Mouse (Mus musculus) induced T-regulatory cell, adult 2 months (primary cell): ENCODE measurements at regions not wholly inside any gene's neighbourhood (a gene's known extent, or its start where the extent isn't known, plus 50 kb on each side); places are given as distances from the start of the nearest gene placed in this dataset.

Experiments used
- DNase-seq: peaks from one replicate; pipeline ENCODE4 v3.0.0-alpha.2; 2012; ENCODE audit warnings: low read depth

DNA sequence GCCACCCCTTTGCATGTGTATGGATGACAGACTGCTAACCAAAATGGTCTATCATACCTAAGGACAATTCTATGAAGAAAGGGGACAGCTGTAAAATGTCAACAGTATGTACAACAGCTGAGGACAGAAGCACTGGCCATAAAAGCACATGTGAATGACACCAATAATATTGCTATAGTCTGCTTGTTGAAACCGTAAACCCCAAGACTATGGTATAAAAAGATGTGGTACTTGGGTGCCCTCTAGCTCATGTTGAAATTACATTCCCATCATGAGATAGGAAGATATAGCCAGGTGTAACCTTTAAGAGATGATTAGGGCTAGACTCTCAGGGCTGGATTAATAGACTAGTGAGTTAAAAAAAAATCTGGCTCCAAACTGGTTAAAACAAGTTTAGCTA, 361.6 kb upstream of the Sptlc3 start:
- DNase-seq, result no peak

DNA sequence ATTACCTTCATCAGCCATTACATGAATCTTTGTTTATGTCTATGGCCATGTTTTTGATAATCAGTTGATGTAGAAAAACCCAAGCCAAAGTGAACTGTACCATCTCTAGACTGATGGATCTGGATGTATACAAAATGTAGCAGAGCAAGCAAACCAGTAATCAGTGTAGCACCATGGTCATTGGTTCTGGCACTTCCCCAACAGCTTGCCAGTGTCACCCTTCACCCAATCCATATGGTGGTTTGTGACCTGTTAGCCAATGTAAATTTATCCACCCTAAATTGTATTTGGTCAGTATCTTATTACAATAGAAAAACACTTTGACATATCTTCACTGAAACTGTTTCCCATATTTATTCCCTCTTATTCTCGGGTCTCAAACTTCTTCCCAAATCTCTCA, 346.7 kb upstream of the Sptlc3 start:
- no peak for DNase-seq

DNA sequence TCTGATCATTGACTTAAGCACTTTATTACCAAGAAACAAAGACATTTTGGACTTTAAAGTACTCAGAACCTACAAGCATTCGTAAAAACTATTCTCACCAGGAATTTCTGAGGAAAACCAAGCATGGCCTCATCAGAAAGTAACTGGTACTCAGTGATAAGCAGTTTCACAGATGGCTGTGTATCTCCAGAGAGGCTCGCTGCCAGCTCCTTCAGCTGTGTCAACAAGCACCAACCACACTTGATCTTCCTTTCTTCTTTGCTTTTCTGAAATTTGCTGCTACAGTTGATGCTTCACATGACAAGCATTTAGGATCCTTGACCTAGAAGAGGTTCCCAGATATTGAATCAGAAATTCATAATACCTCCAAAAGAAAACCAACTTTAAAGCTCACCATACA, 314.1 kb upstream of the Sptlc3 start:
- DNase-seq, result no peak

DNA sequence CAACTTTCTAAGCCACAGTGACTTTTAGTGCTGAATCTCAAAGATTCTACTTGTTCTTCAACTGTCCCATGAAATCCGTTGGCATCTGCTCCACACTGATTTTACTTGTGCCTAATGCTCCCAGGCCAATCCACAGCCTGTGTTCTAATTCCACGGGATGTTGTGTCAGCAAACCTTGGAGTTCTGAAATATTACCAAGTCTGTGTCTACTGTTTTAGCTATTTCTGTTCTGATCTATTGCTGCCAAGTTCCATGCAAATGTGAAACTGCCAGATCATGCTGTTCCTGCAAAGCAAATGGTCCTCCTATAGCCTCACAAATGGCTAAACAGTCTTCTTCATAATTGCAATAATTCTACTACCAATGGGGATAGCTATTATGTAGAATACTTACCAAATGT, 295.4 kb upstream of the Sptlc3 start:
- DNase-seq, result no peak

DNA sequence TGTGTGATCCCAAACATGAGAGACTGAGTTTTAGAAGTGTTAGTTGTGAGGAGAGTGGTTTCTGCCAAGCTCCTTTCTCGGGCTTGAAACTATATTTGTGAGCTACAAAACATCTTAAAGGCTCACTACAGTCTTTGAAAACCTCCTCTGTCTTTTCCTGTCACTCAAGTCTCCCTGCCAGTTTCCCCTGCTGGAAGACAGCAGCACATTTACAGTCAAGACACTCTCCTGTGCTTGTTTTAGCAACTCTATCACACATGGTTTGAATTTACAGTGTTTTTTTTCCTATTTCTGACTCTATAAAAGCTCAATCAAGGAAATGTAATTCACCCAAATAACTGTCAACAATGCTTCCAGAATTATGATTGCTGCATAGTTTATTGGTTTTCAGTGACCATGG, 286.1 kb upstream of the Sptlc3 start:
- no peak for DNase-seq

GRCm38 (mm10) chr2:139220757-139221400, 272.8 kb upstream of the Sptlc3 start:
- no peak for DNase-seq

- no peak for DNase-seq
Observed at GRCm38 (mm10) chr2:139230453-139230852, 263.3 kb upstream of the Sptlc3 start.

DNA sequence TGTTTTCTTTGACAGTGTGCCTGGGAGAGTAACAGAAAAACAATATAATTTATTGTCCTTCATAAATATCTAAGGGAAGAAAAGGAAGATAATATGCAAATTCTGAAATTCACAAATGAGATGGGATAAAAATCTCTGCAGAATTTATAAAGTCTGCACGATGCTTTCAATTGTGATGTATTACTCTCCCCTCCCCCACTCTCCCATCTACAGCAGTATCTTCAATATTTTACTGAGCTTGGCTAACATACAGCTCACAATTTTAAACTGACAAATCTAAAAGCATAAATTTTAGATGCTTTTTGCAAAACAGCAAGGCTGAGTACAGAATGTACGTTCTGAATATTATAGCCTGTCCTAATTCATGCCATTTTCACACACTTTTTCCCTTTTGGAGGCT, 243.6 kb upstream of the Sptlc3 start:
- no peak for DNase-seq

DNA sequence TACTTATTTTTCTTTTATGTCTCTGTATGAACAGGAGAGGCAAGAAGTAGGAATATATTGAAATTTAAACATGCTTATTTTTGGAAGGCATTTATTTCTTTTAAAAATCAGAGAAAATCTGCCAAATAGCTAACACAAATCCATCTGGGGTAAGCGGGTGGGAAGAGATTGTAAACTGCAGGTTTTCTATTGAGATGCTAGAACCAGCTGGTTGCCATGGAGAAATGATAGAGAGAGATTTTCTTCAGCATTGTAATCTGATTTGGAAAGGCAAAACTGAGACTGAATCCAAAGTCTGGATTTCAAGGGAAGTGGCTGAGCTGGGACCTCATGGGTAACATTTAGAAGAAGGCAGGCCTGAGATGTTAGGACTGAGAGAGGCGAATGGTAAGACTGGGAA, 226.6 kb upstream of the Sptlc3 start:
- no peak for DNase-seq

GRCm38 (mm10) chr2:139276581-139276980, 217.1 kb upstream of the Sptlc3 start:
- no peak for DNase-seq

DNA sequence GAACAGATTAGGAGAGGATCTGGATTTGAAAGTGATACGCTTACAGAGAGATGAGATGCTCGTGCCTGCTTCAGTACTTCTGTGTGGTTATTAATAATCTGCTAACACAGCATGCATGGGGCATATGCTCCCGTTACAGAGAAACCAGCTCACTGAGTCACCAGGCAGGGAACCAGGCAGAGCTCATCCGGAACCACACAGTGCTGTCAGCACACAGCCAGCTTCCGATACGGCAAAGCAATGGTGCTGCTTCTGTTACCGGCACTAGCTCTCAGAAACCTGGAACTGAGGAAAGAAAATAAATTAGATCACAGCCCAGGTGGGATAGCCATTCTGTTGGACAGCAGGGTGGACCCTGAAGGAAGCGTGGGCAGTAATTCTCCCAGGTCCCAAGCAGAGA, 216.1 kb upstream of the Sptlc3 start:
- no peak for DNase-seq

DNA sequence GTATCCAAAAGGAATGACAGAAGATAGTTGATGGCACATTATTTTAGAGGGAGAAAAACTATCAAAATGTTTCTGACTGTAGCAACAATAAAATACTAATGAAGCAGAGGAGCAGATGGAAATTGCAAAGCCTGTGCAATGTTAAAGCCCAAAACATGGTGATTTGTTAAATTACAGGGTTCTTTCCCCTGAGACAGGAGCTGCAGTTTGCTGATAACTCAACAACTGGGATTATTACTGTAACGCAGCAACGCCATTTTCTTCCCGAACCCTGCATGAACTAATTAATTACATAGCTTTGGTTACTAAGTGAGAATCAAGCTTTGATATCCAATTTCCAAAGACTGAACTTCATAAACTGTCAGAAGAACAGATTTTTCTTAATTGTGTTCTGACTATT, 212.7 kb upstream of the Sptlc3 start:
- DNase-seq, result no peak

GRCm38 (mm10) chr2:139284315-139284714, 209.4 kb upstream of the Sptlc3 start:
- no peak for DNase-seq

- DNase-seq, result no peak
Observed at GRCm38 (mm10) chr2:139286446-139286845, 207.3 kb upstream of the Sptlc3 start.

- no peak for DNase-seq
Observed at GRCm38 (mm10) chr2:139298541-139299152, 195.1 kb upstream of the Sptlc3 start.

- DNase-seq, result no peak
Observed at GRCm38 (mm10) chr2:139311401-139311812, 182.3 kb upstream of the Sptlc3 start.

GRCm38 (mm10) chr2:139312053-139312452, 181.7 kb upstream of the Sptlc3 start:
- no peak for DNase-seq

- no peak for DNase-seq
Observed at GRCm38 (mm10) chr2:139322509-139322908, 171.2 kb upstream of the Sptlc3 start.

- DNase-seq, result no peak
Observed at GRCm38 (mm10) chr2:139325501-139325900, 168.2 kb upstream of the Sptlc3 start.

DNA sequence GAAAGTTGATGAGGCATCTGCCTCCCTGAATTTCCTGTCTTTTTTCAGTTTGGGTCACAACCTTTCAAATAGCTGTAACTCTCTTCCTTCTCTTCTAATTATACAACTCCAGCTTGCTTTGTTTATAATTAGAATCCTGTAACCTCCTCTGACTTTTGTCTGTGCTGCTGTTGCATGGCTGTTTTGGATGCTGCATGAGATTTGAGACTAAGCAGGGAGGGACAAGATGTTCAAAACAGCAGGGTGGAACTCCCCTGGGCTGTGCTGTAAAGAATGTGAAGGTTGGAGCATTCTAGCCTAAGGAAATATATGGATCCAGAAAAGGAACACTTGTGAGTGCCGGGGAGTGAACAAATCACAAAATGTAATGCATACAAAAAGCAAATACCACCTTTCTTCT, 159.0 kb upstream of the Sptlc3 start:
- no peak for DNase-seq

DNA sequence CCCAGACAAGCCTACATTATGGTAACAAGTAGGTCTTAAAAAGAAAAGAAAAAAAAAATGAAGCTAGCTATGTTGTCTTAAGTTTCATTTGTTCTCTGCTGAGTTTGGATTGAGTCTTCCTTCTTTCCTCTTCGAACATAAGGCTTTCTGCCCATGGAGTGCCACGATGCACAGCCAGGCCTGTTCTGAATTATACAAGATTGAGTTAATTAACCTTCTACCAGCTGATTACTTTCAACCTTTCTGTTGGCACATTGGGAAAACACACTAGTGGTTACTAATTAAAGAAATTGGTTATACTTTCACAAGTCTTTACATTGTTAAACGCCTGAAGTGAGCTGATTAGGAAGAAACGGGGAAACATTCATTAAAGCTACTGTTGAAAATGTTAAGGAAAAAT, 155.5 kb upstream of the Sptlc3 start:
- no peak for DNase-seq

DNA sequence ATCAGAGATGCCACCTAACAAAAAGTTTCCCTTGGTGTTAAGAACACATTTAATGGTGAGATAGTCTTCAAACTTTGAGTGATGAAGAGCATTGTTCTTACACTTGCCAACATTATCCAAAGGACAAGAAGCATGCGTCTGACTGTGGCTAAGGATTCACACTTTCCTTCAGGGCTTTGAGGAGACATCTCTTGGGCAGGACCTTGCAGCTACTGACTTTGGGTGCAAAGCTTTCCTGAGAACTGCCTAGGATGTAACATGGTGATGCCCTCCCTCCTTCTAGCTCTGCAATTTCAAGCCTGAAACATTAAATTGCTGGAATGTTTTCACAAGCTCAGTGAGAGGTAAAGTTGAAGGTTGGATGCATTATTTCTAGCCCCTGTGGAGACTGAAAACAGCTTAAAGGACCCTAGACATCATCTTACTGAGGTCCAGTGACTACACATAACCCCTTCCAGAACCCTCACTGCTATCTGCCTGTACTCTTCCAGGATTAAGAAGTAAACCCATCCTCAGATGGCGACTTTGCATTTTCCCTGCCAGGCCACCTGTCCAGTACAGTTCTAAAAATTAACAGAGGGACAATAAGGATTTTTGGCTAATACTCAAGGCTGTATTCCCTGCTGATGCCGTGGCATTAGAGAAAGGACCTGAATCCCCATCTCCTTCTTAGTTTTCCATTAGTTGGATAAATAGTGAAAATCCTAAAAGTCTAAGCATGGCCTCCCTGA, 137.3 kb upstream of the Sptlc3 start:
- DNase-seq, result no peak

- no peak for DNase-seq
Observed at GRCm38 (mm10) chr2:139362245-139362847, 131.4 kb upstream of the Sptlc3 start.
